Mouse (Mus musculus) thymus, adult 2 months (tissue): ENCODE results near the gene Atrn.

Source experiments
- CTCF ChIP-seq: fragments of 200-500 bp; IDR thresholded peaks from 2 replicates; pipeline ENCODE4 v1.5.1; 2012; ENCODE audit warnings: mild to moderate bottlenecking, control low read depth, low read length, moderate library complexity, borderline replicate concordance; ENCODE audit not compliant: control insufficient read depth, poor library complexity, insufficient read depth; ENCODE audit errors: extremely low read depth
- POLR2A ChIP-seq: fragments of 200-500 bp; IDR thresholded peaks from 2 replicates; pipeline ENCODE4 v1.6.1; 2012; ENCODE audit warnings: mild to moderate bottlenecking, low read length, control low read depth, moderate library complexity; ENCODE audit not compliant: control insufficient read depth, poor library complexity, insufficient read depth; ENCODE audit errors: extremely low read depth

- TF ChIP-seq CTCF (no peak), POLR2A (no peak)
These were observed 124.3 kb downstream of the Atrn start for GRCm38 (mm10) chr2:131030561-131030960.
